Mouse (Mus musculus) small intestine, adult 2 months (tissue): Measurements from ENCODE around the gene Ush2a. TPM values are rescaled to one million over a fixed set of nuclear protein-coding genes. Genes with fewer than 3 reads are reported as not detected.

Experiments used
- H3K27ac ChIP-seq: fragments of 200-500 bp; 2 replicates; pipeline ENCODE4 v1.5.1; 2012; ENCODE audit warnings: low read depth, low read length, control low read depth, inconsistent platforms; ENCODE audit not compliant: insufficient read depth
- H3K27me3 ChIP-seq: fragments of 200-500 bp; 2 replicates; pipeline ENCODE4 v1.6.1; 2012; ENCODE audit warnings: mild to moderate bottlenecking, moderate library complexity, low read length, inconsistent platforms; ENCODE audit not compliant: control insufficient read depth, insufficient read depth
- H3K36me3 ChIP-seq: fragments of 200-500 bp; 2 replicates; pipeline ENCODE4 v1.6.1; 2012; ENCODE audit warnings: mild to moderate bottlenecking, low read length, control low read depth, inconsistent platforms; ENCODE audit not compliant: control insufficient read depth, insufficient read depth
- H3K4me1 ChIP-seq: fragments of 200-500 bp; 2 replicates; pipeline ENCODE4 v1.6.1; 2012; ENCODE audit warnings: low read length, inconsistent platforms, mixed read lengths; ENCODE audit not compliant: control insufficient read depth, insufficient read depth, insufficient read length
- H3K4me3 ChIP-seq: fragments of 200-500 bp; 2 replicates; pipeline ENCODE4 v1.5.1; 2012; ENCODE audit warnings: low read depth, mild to moderate bottlenecking, control low read depth, inconsistent platforms, low read length, moderate library complexity
- CTCF ChIP-seq: fragments of 200-500 bp; IDR thresholded peaks from 2 replicates; pipeline ENCODE4 v1.5.1; 2012; ENCODE audit warnings: low read depth, mild to moderate bottlenecking, control low read depth, inconsistent platforms, low read length, moderate library complexity, mixed read lengths; ENCODE audit not compliant: insufficient replicate concordance, insufficient read length; ENCODE audit errors: extremely low read depth
- POLR2A ChIP-seq: fragments of 200-500 bp; IDR thresholded peaks from 2 replicates; pipeline ENCODE4 v1.6.1; 2012; ENCODE audit warnings: low read depth, mild to moderate bottlenecking, control low read depth, inconsistent platforms, low read length, moderate library complexity
- WGBS: fragments of 180-500 bp; shearing (Covaris S2); methylation state at CpG from one replicate; pipeline ENCODE4 v1.1.7; 2018; 5-methylcytosine and 5-hydroxymethylcytosine counted together
- polyA plus RNA-seq: library from polyadenylated mRNA; depleted of rRNA; stranded (reverse); fragments of >200 nt; gene quantifications from 2 replicates; pipeline ENCODE4 v1.2.3, GENCODE M21; 2012

The Ush2a gene
- polyA plus RNA-seq, 1 experiment, result not detected

DNA sequence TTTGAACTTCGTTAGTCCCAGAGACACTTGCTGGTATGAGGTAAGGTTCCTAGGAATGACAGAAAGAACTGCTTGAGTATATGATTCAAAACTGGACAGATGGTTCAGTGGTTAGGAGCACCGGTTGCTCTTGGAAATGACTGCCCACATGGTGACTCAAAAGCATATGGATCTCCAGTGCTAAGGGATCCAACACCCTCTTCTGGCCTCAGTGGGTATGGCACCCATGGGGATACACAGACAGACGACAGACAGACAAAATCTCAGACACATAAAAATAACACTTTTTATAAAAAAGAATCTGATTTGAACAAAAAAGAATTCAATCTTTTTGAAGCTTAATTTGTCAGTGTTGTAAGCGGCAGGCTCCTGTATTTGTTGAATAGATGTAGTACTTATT, 446.4 kb downstream of the Ush2a start:
- no peaks in the 10 kb centered on the region for H3K27me3 ChIP-seq
- WGBS, result 86% methylated on average over 4 of the region's 4 CpGs
- H3K27ac ChIP-seq, result no peak overlapping the region
- H3K4me1 ChIP-seq, result no peaks in the 10 kb centered on the region
- no peaks in the 10 kb centered on the region for H3K36me3 ChIP-seq
- TF ChIP-seq POLR2A (no peak), CTCF (no peak)
- H3K4me3 ChIP-seq, result no peak overlapping the region

DNA sequence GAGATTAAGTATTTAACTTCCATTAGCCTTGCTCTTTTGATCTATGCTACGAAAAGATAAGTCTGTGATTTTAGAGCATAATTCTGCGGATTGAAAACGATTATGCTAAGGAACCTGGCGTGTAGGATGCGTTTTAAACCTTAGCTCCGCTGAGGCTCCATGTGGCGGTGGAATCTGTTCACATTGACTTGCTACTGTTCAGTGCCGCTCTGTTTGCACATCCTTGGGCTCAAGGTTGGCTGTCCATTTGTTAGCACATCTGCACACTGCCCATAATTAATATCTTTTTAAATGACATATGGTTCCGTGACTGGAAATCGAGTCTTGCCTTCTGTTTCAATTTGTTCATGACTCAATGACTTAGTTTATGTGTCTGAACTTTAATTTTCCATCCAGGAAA, 446.9 kb downstream of the Ush2a start:
- no peak overlapping the region for H3K4me3 ChIP-seq
- WGBS, result 86% methylated on average over 10 of the region's 10 CpGs
- H3K36me3 ChIP-seq, result no peaks in the 10 kb centered on the region
- no peak for TF ChIP-seq CTCF
- TF ChIP-seq POLR2A, result no peak
- H3K4me1 ChIP-seq, result no peaks in the 10 kb centered on the region
- H3K27ac ChIP-seq, result no peak overlapping the region
- H3K27me3 ChIP-seq, result no peaks in the 10 kb centered on the region

DNA sequence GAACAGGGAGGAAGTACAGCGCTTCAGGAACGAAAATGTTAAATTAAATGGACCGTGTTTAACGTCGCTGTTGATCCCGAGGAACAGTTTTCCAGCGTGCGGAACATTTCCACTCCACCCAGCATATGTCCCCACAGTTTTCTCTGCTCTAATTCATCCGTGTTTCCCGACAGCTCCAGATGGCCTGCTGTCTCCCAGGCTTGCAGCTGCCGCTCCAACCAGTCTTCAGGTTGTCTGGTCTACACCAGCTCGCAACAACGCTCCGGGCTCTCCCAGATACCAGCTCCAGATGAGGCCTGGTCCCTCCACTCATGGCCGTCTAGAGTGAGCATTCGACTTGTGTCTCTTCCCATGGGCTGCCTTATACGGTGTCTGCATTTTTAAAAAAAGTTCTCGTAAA, 452.3 kb downstream of the Ush2a start:
- Histone ChIP-seq H3K4me1 (no peaks in the 10 kb centered on the region), H3K27ac (no peak overlapping the region), H3K36me3 (no peaks in the 10 kb centered on the region), H3K4me3 (no peak overlapping the region), H3K27me3 (no peaks in the 10 kb centered on the region)
- TF ChIP-seq CTCF (no peak), POLR2A (no peak)
- 89% methylated on average over 18 of the region's 18 CpGs for WGBS

DNA sequence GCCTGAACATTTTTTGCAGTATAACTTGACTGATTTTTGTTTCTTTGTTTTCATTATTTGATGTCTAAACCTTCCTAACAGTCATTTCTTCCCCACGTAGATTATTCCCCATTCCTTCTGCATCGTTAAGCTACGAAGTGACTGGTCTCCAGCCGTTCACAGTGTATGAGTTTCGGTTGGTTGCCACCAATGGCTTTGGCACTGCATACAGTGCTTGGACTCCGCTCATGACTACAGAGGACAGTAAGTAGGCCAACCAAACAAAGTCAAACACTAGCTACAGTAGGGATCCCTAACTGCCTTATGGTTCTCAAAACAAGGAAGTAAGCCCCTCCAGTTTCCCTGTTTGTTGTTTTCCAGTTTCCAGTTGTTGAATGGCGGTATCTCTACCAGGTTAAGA, 453.1 kb downstream of the Ush2a start:
- no peaks in the 10 kb centered on the region for H3K36me3 ChIP-seq
- no peaks in the 10 kb centered on the region for H3K27me3 ChIP-seq
- TF ChIP-seq POLR2A (no peak), CTCF (no peak)
- WGBS, result 91% methylated on average over 7 of the region's 7 CpGs
- H3K27ac ChIP-seq, result no peak overlapping the region
- H3K4me3 ChIP-seq, result no peak overlapping the region
- H3K4me1 ChIP-seq, result no peaks in the 10 kb centered on the region

DNA sequence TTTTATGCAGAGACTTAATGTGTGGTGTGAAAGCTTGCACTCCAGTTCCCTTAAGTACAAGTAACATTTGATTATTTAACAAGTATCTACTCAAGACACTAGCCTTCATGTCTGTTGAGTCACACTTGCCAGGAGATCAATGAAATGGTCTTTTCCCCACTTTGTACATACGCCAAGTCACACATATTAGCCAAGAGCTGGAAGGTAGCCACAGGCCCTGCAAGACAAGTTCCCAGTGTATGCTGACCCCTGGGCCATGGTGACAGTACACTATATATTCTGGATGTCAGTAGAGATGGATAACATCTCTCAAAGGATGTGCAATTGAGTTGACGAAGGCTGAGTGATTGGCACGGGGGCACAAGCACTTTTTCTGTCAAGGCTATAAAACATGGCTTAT, 455.1 kb downstream of the Ush2a start:
- Histone ChIP-seq H3K36me3 (no peaks in the 10 kb centered on the region), H3K4me1 (no peaks in the 10 kb centered on the region), H3K27ac (no peak overlapping the region), H3K4me3 (no peak overlapping the region), H3K27me3 (no peaks in the 10 kb centered on the region)
- 65% methylated on average over 3 of the region's 3 CpGs for WGBS
- TF ChIP-seq POLR2A, result no peak
- no peak for TF ChIP-seq CTCF

DNA sequence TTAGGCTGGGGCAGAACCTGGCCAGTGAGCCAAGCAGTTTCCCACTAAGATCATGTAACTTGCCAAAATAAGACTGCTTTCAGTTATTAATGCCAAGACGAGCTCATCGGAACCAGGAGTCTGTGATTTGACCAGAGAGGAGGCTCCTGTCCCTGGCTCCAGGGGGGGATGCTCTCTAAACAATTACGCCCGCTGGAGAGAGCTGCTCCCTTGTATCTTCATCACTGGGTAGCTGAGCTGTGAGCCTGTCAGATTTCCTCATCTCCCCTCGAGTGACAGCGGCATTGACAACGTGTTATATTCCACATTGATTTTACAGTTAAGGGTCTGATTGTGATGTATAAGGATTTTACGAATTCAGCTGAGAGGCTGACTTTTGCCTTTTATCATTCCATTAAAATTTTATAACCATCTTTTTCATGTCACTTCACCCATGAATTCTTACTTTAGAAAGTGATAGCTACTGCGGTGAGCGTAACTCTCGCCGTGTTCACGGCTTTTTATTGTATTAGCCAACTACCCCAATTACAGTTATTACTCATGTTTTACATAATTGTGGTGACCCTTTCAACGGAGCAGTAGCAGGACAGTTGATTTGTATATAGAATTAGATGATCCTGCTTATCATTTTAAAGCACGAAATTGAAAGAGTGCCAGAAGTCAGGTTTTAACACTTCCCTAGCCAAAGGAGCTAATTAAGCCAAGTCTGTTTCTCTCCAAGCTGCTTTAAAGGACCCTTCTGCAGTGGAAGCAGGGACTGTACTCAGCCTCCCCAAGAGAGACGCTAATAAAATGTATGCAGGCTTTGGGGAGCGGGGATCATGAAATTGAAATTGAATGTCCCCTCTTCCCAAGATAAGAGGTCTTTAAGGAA, 463.5 kb downstream of the Ush2a start:
- H3K4me3 ChIP-seq, result no peak overlapping the region
- no peak overlapping the region for H3K27ac ChIP-seq
- TF ChIP-seq POLR2A (no peak), CTCF (no peak)
- no peaks in the 10 kb centered on the region for H3K27me3 ChIP-seq
- H3K4me1 ChIP-seq, result no peaks in the 10 kb centered on the region
- 67% methylated on average over 17 of the region's 17 CpGs for WGBS
- H3K36me3 ChIP-seq, result no peaks in the 10 kb centered on the region

DNA sequence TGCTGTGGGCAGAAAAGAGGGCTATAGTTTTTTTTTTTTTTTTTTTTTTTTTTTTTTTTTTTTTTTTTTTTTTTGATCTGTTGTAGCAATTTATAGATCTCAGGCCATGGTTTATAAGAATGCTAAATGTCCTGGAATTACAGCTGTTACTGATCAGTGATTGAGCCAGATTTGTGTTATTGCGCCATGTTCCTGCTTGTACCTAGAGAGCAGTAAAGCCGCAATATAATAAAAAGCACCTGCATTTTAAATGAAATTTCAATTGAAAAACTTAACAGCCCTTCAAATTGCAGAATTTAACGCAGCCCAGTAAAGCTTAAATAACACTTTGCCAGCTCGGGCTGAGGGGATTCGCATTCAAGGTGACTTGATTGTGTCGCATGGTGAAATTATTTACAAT, 465.1 kb downstream of the Ush2a start:
- H3K27me3 ChIP-seq, result no peaks in the 10 kb centered on the region
- H3K27ac ChIP-seq, result no peak overlapping the region
- 88% methylated on average over 6 of the region's 6 CpGs for WGBS
- TF ChIP-seq CTCF (no peak), POLR2A (no peak)
- no peaks in the 10 kb centered on the region for H3K36me3 ChIP-seq
- H3K4me3 ChIP-seq, result no peak overlapping the region
- H3K4me1 ChIP-seq, result no peaks in the 10 kb centered on the region
